Mouse (Mus musculus) liver, adult 2 months (tissue): ENCODE results near the gene Gm20388.

ENCODE experiments used
- CTCF ChIP-seq: fragments of 200-500 bp; IDR thresholded peaks from 2 replicates; pipeline ENCODE4 v1.5.1; 2011; ENCODE audit warnings: low read depth, low read length, control low read depth
- POLR2A ChIP-seq: fragments of 200-500 bp; IDR thresholded peaks from 2 replicates; pipeline ENCODE4 v1.6.1; 2011; ENCODE audit warnings: low read length, control low read depth; ENCODE audit not compliant: insufficient read depth; ENCODE audit errors: extremely low read depth

DNA sequence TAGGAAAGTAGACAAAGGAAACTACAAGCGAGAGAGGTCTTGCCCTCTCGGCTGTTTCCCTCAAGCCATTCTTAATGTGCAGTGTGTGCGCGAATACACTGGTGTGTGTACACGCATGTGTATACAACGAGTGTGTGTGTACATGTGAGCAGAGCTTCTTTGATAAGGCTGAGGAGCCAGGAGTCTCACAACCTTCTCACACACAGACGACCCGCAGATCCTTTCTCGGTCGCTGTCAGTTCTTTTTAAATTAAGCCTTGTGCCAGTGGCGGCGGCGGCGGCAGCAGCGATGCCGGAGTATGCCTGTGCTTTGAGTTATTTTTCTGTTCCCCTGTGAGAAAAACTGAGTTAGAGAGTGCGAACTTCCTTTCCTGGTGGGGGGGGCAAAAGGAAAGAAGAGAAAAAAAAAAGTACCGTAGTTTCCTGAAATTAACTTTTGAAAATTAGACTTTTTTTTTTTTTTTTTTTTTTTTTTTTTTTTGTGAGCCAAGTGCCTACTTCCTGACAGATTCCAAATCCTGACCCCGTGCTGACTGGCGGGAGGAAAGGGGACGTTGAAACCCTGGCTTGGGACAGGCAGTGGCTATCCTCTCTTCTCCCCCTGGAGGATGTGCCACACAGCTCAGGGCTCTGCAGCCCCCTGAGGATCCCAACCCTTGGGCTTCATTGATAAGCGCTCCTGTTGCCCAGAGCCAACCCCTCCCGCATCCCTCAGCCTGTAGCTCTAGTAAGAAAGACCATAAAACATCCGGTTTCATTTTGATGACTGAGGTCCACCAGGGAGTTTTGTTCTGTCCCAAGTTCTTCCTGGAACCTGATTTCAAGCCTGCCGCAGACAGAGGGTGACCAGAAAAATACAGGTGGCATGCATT, 1038.2 kb downstream of the Gm20388 start:
- TF ChIP-seq CTCF (no peak), POLR2A (no peak)
